Mouse (Mus musculus): ENCODE measurements around the gene Piga. TPM values are rescaled to one million over a fixed set of nuclear protein-coding genes. Genes with fewer than 3 reads are reported as not detected.
A peak's percentile ranks its signal among the peaks of the same experiment; 100 is the strongest.

The Piga gene
- total RNA-seq (2021) = 1 to 10 TPM; 7.7 to 8.7 TPM
- long read RNA-seq, experiment 1, partial matches to known transcripts = 1 of 3 reads
- long read RNA-seq, experiment 1, other reads (novel, unspliced or antisense) = 0 of 3 reads
- long read RNA-seq, experiment 2, partial matches to known transcripts = 0 of 6 reads
- long read RNA-seq, experiment 2, other reads (novel, unspliced or antisense) = 0 of 6 reads

DNA sequence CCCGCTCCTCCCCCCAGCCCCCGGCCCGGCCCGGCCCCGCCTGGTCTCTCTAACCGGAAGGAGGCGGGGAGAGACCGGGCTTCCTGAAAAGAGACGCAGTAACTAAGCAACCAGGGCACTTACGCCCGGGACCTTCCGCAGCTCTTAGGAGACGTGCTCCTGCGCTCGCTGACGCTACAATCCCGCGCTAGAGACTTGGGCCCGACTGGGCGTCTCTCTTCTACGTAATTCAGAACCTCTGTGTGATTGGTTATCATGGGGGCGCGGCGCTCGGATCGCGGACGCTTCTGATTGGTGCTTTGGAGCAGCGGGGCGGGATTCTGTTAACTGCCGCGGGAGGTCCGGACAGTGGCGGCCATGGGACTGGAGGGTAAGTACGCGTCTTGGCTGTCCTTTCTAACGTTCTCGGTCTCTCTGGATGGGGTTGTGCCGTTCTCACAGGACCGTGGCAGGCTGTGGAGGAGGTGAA lies at the start of gene Piga:
TSS of gene Piga (plus strand) at position 317 of the 469 bp plus-strand sequence.
- DNase-seq (ENCODE audit: low spot score in 2 of 2) = peak; percentile 85 to 94

DNA sequence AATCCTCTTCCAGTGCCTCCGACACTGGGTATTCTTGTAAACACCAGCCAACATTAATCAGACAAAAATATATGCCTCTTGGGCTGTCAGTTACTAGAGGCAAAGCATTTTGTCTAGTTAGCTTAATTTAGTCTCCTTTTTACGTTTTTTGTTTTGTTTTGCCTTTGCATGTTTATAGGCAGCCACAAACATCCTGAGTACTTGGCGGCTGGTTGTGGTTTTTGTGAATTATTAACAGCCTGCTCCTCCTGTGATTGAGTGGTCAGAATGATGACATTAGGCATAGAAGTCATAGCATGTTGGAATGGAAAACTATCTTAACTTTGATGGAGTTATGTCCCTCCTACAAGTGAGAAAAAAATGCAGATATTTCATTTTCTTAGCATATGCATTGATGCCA lies 49.0 kb upstream of the Piga start:
- no peak for DNase-seq (ENCODE audit: low spot score in 2 of 2)

DNA sequence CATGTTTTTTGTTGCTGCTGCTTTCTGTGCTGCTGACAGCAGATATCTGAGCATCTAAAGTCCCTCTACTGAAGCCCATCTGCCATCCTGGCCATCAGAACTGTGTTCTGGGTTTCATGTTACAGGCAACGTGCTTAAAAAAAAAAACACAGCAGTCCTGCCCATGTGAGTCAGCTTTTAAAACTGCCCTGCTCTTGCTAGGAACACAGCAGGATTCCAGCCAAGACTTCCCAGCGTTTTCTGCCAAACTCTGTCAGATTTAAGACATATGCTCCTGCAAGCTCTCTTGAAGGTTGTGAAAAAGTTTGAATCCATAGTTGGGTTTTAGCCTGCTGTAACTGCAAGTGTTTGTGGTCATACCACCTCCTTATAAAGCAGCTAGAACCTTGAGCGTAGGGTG lies 46.5 kb upstream of the Piga start, which contains the start of gene Vegfd:
TSS of gene Vegfd (plus strand) at position 298 of the 400 bp plus-strand sequence.
- peak in 1 of 2 experiments; percentile 11 for DNase-seq (ENCODE audit: low spot score in 2 of 2)

DNA sequence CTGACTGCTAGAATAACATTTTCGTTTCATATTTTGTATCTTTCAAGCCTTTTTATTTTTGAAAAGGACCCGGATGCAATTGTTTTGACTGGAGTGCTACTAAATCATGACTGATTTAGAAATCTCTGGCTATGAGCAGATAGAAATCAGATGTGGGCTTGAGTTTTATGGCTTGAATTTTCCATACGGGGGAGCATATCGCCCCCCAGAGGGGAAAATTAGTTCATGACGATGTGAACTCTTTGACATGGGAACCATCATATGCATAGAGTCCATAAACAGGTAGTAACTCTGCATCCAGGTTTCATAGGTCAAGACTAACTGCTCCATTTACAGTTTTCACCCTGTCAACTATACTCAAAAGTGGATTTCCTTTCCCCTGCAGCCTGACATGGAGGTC lies 45.0 kb upstream of the Piga start:
- no peak for DNase-seq (ENCODE audit: low spot score in 2 of 2)

DNA sequence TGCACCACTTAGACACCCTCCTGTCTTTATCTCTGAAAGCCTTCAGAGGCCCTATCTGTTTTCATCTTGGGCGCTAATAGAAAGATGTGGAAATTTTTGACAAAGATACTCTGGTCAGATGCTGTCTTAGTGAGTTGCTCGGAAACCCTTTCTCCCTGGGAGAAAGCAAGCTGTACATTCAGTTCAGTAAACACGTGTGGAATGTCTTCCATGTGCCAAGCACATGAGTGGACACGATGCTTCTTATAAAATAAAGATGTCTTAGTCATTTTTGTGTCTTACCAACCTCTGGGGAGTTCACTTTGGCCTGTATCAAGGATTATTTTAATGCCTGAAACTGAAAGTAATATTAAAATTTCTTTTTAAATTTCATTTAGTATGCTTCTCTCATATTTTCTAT lies 39.9 kb upstream of the Piga start:
- no peak for DNase-seq (ENCODE audit: low spot score in 2 of 2)

DNA sequence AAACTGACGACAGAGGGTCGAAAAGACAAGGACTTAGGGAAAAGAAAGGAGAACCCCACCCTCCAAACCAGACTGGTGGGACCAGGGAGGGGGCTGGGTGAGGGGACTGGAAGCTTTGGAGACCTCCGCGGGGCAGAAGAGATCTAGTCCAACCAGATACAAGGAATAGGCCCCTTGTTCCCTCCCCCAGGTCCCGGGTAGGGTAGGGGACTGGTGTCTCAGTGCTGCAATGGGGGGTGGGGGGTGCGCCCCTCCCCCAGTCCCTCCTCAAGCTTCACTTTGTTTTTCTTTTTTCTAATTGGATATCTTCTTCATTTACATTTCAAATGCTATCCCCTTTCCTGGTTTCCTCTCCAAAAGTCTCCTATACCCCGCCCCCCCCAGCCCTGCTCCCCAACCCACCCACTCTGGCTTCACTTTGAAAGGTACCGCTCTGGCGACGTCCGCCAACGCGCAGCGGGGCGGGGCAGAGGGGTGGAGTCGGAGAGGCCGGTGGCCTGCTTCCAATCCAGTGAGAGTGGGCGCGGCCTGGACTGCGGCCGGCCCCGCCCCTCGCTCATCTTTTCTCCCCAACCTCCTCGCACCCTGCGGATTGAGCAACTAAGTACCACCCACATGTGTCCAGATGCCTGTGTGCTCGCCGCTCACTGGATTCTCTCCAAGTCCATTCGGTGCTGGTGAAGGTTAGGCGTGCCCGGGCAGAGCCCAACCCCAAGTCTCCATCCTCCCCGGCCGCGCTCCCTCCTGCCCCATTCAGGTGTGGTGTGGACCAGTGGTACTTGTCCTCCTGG lies 37.8 kb upstream of the Piga start:
- peak; percentile 31 to 53 for DNase-seq (ENCODE audit: low spot score in 2 of 2)

DNA sequence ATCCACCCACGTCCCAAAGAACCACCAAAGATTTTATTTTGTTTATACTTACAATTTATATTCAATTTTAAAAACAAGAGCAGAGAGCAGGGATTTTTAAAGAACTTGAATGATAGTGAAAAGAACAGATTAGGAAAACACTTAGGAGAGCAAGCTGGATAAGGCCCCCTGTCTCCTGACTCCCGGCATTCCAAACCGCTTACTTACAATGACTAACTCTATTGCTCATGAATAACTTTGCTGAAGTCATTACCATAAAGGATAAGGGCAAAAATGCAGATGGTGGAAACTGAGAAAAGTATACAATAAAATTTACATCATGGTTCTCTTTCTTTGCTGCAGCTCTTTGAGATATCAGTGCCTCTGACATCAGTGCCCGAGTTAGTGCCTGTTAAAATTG lies 25.5 kb upstream of the Piga start:
- no peak for DNase-seq (ENCODE audit: low spot score in 2 of 2)

DNA sequence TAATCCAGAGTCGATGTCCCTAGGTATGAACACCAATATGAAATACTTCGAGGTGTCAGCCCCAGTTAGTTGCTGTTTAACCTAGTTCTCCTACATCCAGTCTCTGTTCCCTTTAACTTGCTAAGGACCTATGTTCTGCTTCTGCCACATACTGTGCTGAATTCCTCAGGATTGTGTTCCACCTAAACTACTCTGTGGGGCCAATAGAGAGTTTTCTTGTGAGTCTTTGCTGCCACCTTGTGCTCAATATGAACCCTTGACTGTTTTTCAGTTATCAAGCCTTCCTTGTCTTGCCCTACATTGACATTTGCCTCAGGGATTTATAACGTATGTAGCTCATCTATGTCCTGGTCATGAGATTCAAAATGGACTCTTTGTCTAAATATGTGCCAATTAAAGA lies 21.1 kb upstream of the Piga start:
- DNase-seq (ENCODE audit: low spot score in 2 of 2) = peak in 1 of 2 experiments; percentile 39

DNA sequence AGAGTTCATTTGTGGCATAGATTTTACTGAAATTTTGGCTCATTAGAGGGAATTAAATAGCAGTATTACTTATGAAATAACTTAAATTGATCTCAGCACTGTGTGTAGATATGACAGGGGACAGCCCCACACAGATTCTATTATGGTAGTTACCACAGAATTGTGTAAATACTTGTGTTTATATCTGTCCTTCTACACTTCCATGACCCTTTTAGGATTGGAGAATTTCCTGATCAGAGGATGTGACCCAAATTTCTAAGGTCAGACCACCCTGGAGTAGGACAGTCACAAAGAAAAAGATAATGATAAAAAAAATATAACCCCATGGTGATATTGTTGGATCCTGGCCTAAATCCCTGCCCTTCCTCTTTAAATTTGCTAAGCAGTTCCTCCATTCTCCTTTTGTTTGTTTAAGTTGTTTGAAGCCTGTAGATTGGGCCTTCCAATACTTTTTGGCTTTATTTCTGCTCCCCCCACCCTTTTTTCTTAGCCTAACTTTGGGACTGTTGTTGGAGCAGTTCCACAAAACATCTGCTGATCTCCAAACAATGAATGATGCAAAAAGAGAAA lies 14.4 kb upstream of the Piga start:
- no peak for DNase-seq (ENCODE audit: low spot score in 2 of 2)

DNA sequence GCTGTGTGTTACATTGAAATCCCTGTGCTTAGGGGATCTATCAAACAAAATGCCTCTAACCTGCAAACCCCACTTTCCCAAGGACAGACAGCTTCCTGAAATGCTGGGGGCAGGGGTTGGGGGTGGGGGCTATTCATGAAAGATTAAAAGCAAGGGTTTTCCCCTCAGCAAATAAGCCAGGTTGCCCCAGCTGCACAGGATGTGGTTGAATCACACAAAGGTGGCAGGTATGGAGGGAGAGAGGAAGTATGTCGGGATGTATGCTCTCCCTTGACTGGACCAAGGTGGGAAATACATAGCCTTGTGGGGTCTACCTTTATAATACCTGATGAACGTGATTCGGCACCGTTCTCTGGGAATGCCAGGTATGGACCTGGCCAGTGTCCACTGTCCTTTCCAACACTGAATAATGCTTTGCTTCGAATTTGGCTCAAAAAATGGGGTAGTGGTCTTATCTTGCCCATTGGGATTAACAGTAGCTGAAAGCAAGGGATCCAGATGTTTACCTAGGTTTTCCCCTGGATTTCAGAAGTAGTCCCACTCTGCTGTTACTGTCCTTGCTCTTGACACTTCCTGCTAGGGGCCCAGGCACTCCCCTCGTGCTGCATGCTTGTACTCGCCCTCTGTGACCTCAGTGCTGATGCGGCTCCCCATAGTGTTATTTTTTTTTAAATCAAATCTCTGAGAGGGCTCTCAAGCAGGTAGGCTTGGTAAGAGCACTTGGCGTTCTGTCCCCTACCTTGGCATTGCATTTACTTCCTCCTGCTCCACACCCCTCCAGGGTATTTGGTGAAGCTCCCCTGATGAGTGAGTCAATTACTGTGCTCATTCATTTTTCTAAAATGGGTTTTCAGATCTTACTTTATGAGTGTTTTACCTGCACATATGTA lies 13.2 kb upstream of the Piga start:
- no peak for DNase-seq (ENCODE audit: low spot score in 2 of 2)

DNA sequence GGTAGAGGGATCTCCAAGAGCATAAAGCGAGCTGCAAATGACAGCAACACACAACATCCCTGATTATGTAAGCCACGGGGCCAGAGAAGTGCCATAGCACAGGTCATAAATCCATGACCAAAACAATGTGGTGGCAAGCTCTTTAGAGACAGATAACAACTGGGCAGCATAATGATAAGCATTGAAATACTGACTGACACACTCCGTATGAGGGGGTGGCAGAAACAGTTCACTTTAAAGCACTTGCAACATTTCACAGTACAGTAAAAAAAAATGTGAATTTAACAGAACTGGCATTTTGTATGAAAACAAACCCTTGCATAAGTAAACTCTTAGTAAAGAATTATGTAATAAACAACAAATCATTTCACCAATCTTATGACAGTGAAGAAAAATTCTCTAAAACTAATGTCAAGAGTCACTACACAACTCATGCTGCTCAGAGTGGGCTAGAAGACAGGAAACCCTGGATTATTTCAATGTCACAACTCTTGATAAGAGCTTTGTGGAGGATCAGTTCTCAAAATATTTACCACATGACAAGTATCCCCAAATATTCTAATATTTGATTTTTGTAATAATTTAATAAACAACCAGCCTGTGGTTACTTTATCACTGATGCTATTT lies 11.2 kb upstream of the Piga start:
- no peak for DNase-seq (ENCODE audit: low spot score in 2 of 2)

DNA sequence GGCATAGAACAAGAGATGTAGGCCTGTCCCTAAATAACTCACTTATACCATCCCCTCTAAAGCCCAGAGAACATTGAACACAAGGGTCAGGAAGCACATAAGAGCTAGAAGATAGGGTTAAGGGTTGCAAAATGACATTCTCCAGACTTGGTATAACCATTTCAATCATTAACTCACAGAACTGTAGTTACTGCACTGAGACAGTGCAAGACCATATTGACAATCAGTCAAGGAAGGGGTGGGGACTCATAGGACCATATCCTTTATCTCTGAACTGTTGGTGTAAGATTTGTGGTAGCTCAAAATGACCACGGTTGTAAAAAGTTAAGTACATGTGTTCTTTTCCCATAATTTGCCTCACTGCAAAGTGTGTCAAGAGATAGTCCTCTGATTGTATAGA lies 9.0 kb upstream of the Piga start:
- DNase-seq (ENCODE audit: low spot score in 2 of 2) = no peak

DNA sequence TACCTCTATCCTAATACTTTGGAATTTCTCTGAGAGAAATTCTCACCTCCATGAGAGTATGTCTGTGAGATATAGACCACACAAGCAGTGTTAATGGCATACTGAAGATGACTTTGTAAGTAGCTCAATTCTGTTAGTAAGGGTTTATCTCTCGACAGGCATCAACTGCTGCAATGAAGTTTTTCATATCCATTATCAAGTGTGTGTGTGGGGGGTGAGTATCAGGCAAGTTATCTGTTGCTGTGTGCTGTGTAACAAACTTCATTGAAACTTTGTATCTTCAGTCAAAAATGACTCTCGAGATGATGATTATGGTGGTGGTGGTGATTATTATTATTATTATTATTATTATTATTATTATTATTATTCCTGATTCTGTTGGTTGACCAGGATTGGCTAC lies 2.8 kb upstream of the Piga start:
- DNase-seq (ENCODE audit: low spot score in 2 of 2) = no peak

DNA sequence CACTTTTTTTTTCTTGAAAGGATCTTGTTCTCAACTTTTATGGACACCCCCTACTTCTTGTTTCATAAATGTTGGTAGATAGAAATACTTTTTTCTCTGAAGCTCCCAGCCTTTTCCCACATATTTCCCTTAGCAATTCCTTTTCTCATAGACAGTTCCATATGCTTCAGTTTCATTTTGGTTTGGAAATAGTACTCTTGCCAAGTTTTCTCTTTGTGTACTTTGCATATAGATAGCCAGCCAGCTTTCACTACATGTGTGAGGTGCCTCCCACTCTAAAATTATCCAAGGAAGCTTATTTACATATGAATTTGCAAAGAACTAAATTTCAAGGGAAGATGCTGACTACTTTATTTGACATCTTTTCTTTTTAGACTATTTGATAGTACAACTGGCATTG lies 1.6 kb upstream of the Piga start:
- DNase-seq (ENCODE audit: low spot score in 2 of 2) = no peak

DNA sequence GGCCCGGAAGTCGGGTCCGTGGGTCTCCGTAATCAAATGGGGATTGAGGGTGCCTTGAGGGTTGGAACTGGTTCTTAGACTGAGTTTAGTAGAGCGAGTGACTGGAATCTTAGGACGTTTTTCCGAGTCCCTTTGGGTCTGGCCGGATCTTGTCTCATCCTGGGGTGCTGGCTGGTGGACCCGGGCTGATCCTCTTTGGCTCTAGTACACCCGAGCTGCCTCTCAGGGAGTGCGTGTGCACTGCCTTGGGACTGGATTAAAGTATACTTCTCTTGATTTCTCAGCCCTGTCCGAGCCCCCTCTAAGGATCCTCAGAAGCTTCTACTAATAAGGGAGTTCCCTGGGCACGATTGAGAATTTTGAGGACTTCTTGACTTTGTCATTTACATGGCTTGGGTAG lies 368 bp downstream of the Piga start:
- DNase-seq (ENCODE audit: low spot score in 2 of 2) = no peak

DNA sequence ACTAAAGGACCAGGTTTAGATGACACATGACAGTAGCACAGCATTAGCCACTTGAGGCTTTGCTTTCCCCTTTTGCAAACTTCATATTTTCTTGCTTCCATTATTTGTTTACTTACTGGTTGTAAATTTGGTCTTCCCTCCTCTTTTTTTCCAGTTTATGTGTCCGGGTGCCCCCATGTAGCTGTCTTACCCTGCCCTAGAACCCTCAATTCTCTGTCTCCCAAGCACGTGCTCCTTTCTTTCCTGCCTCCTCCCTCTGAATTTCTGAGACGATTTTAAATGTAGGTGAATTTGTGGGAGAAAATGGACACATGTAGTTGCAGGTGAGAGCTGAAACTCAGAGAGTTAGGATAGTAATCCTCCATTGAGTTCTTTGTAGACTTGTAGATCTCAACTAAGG lies 931 bp downstream of the Piga start:
- no peak for DNase-seq (ENCODE audit: low spot score in 2 of 2)

DNA sequence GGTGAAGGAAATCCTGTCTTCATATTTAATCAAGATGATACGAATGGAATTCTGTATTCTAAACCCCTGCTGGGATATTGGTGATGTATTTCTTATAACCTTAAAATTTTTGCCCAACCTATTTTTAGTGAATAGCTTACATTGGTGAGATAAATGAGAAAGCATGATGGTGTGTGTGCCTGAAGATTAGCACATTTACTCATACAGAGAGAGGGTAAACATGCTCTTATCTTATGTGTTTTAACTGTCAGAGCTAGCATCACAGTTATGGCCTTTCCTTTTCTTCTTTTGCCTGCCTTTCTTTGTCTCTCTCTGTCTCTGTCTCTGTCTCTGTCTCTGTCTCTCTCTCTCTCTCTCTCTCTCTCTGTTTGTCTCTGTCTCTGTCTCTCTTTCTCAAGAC lies 5.2 kb downstream of the Piga start:
- DNase-seq (ENCODE audit: low spot score in 2 of 2) = no peak

DNA sequence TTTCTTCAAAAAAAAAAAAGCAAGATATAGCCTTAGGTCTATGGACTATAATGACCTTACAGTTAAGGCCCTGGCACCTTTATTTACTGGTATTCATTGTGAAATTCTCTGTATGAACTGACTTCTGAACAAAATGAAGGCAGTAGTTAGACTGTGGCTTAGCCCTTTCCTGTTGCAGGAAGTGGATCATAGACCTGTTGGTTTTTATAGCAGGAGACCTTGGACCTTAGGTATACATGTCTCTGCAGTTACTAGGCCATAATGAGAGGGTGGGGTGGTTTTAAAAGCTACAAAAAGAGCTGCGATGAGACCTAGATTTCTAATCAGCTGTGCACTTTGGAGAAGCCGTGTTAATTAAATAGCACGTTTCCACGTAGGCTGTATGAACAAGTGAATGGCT lies 7.7 kb downstream of the Piga start:
- no peak for DNase-seq (ENCODE audit: low spot score in 2 of 2)

DNA sequence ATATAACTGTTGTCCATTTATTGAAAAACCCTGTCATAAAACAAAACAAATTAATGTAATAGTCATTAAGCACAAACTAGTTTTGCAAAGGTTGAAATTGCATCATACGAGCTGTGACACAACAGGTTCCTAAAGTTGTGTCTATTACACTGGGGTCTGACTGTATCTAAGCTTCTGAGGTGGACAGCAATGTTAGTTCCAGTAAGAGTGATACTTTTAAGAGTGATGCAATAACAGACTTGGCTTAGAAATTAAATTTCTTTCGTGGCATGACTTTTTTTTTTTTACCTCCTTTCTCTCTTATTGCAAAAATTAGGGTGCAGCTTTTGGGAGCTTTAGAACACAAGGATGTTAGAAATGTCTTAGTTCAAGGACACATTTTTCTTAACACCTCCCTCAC lies 8.6 kb downstream of the Piga start:
- no peak for DNase-seq (ENCODE audit: low spot score in 2 of 2)

DNA sequence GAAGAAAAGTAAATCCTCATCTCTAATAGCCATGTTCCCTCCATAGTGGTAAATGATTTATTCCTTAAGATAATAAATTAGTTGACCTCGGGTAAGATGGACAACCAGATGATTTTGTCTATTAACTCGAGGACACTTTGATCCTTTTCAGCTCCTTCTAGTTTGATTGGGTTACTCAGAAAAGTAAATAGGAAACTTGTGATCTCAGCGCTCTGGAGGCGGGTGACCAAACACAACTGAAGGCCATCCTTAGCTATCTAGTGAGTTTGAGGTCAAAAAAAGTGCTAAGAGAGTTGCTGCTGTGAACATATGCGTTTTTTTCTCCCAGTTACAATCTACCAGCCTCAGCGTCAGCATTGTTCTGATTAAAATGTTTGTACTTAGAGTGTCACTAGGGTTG lies 11.0 kb downstream of the Piga start:
- DNase-seq (ENCODE audit: low spot score in 2 of 2) = no peak

DNA sequence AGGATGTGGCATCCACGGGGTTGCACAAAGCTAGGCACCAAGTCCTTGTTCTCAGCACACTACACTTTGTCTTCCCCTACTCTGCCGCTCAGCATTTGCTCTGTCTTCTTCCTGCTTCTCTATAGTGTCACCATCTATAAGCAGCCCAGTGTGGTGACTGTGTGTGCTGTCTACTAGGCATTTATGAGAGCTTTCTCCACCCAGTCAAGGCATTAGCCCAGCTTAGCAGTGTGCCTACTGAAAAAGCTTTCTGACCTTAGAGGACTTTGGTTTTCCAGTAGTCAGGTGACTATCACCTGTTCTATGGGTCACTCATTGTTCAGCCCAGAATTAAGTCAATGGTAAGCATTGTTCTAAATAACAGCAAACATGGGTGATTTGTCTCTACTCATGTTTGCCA lies 11.5 kb downstream of the Piga start:
- no peak for DNase-seq (ENCODE audit: low spot score in 2 of 2)

Data from layer of hippocampus, postnatal 14 days (tissue).